Mouse (Mus musculus) ZHBTc4 (cell line): ENCODE measurements around the gene Rcn1.

ENCODE experiments used
- DNase-seq: peaks from one replicate; pipeline ENCODE4 v3.0.0-alpha.2; 2011; ENCODE audit warnings: low read depth, low spot score

The Rcn1 gene

DNA sequence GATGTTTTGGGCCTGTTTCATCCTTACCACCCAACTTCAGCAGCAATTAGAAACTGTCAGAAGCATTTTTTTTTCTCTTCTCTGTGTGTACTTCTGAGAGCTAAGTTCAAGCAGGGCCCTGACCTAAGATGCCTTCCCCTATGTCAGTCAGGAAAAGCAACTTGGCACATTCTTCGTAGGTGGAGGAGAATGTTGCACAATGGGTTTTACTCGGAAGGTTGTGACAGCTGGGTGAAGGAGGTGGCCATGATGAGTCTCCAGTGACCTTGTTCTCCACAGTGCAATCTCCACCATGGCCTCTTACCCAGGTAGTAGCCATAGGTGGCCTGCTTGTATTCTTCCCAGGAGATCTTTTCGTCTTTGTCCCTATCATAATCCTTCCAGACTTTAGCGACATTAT, 4.7 kb downstream of the Rcn1 start:
- DNase-seq: no peak

DNA sequence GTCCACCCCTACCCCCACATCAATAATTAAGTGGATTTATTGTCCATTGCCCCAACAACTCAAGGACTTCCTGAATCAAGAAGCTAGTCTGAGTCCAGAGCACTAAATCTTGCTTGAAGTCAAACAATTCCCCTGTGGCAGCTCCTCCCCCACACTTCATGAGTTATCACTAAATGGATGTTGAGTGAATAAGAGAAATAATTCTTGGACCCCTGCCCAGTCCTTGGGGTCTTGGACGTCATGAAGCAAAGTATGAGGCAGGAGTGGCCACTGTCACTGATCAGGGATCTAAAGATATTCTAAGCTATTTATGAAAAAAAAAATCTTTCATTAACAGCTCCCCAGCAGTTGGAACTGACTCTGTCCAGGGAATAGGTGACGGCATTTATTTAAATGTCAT, 6.6 kb downstream of the Rcn1 start:
- DNase-seq: no peak

DNA sequence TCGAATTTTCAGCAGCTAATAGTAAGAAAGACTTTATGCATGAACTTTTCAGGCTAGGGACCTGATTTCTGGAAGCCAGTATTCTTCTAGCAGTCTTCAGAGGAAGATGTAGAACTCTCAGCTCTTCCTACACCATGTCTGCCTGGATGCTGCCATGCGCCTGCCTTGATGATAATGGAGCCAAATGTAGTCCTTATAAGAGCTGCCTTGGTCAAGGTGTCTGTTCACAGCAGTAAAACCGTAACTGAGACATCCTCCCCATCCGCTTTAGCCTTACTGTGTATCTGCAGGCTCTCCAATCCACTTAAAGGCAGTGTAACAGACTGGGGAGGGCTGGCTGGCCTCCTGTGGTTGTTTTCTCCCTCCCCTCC, 7.7 kb downstream of the Rcn1 start:
- DNase-seq: no peak

DNA sequence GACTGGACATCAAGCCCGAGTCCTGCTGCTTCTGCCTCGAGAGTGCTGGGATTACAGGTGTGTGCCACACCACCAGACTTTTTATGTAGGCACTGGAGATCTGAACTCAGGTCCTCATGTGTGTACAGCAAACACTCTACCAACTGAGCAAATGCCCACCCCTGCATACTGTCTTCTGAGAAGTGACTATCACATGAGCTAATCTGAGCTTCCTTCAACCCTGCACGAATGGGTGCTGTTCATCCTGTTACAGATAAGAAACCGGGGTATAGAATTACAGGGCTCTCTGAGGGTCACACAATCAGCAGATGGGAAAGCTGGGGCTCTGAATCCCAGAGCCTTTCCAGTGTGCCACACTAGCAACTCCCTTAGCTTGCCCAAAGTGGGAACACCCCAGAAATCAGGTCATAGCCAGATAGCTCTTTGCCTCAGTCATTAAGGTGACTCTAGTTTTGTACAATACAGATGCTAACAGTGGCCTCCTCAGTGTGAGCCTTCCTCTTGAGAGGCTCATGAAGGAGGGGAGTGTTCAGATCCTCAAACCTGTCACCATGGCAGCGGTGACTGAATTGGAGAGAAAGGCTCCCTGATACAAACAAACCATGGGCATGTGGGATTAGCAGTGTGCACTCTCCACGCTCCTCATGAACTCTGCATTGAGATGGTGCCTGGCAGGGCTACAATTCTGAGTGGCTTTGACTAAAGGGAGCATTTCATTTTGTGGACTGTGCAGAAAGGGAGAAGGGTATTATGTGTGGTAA, 8.3 kb downstream of the Rcn1 start:
- DNase-seq: no peak

DNA sequence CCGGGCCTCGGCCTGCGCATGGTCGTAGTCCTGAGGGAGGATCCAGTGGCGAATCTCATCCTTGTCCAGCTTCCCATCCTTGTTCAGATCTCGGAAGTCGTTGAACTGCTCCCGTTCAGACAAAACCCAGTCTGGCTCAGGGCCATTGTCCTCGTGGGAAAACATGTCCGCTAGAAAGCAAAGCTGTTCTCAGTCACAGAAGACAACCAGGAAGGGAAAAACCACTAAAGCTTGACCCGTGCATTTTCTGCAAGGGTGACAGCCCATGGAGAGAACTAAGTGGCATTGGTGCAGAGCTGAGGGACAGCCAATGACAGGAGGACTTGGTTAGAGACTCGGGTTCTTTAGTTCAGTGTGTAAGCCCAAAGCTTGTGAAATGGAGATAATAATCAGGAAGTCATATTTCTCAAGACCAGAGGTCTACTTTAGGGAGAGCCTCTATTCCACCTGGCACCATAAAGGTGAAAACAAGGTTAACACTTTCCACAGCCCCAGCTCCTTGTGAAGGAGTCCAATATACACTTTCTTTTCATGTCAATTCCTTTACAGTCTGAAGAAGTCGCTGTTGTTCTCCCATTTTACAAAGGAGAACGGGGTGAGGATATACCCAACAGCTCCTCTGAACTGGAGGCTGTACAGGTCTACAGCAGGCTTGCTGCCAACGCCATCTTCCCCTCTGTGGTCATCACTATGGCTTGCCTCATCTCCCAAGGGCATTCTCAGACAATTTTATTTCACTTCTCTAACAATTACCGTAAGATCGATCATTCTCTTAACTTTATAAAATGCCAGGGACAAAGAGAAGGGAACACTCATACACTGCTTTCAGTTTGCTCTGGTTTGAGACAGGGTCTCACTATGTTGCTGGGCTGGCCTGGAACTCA, 9.9 kb downstream of the Rcn1 start:
- no peak for DNase-seq

DNA sequence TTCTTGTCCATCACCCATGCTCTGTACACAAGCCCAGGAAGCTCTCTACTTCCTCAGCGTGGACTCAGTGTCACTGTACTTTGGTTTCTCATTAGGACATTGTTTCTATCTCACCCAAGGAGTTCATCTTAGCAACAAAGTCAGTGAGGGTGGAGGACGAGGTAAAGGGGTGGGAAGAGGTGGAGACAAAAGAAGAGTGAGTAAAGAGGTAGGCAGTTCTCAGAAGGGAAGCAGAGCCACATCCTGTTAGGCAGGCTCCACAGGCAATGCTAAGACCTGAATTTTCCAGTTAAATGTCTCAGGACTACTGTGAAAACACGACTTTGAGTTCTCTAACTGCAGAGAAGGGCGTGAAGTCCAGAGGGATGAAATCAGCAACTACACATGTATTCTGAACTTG, 12.7 kb downstream of the Rcn1 start:
- no peak for DNase-seq

DNA sequence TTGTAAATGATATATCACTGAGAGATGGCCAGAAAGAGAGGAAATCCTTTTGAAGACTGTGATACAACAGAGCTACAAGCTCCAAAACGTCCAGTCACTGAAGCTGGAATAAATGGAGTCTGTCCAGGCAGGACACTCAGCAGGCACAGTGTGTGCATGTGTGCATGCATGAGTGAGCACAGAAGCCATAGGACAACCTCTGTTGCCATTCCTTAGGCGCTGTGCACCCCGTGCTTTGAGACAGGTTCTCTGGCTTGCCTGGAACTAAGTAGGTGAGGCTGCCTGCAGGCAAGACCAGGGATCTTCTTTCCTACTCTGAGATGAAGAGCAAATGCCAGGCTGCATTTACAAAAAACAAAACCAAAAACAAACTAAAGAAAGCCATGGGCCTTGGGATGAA, 14.1 kb downstream of the Rcn1 start:
- no peak for DNase-seq

DNA sequence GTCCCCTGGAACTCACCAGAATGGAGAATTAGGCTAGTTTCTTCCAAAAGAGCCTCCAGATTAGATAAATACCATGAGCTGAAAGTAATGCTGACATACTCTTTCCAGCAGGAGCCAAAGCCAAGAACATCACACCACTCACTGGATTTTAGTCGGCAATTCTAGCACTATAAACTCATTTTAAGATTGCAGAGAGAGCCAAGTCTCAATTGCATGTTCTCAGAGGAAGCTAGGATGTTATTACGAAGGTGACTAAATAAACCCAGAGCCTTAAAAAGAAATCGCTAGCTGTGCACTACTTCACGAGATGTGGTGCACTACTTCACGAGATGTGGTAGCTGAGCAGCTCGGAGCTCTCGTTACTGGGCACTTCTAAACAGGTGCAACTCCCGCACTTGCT, 16.1 kb downstream of the Rcn1 start:
- no peak for DNase-seq

DNA sequence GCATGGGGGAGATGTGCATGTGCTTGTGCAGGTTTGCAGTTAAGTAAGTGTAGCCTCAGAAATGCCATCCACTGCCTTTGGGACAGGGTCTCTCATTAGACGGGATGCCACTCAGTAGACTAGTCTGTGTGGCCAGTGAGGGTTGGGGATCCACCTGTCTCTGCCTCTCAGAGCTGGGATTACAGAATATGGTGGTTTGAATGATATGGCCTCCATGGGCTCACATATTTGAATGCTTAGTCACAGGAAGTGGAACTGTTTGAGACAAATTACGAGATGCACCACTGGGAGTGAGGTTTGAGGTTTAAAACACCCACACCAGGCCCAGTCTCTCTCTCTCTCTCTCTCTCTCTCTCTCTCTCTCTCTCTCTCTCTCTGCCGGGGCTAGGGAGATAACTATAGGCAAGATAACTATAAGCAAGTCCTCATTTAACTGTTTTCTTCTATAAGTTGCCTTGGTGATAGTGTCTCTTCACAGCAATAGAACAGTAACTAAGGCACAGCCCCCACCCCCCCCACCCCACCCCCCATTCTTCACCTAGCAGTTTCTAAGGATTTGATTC, 18.3 kb downstream of the Rcn1 start:
- no peak for DNase-seq

DNA sequence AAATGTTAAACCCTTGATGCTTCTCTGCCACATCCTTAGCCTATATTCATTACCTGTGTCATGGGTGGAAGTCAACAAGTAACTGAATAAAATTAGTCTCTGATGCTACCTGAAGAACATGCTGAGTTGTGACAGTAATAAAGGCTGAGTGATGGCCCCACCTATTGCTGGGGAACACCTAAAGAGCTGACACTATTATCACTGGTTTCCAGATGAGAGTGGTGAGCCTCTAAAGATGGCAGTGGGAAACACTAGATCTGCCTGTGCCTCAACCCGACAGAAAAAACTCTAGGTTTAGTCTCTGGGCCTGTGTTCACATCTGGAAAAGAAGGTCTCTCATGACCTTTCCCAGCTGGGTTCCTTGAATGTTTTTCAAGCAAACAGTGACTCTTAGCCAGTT, 19.4 kb downstream of the Rcn1 start:
- DNase-seq: no peak

DNA sequence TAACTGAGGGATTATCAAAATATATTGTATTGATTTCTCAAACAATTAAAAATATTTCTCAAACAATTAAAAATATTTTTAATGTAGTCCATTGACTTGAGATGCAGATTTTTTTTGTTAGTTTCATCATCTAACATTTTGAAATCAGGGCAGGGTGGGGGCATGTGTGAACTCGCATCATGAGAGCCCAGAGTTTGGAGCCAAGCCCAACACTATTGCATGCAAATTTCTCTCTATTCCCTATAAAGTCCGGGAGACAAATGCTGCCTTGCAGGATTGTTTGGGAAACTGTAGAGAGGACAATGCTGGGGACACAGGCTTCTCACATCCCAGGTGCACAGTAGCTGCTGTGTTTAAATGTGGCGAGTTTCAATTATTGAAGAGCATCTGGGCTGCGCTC, 23.4 kb downstream of the Rcn1 start:
- no peak for DNase-seq

DNA sequence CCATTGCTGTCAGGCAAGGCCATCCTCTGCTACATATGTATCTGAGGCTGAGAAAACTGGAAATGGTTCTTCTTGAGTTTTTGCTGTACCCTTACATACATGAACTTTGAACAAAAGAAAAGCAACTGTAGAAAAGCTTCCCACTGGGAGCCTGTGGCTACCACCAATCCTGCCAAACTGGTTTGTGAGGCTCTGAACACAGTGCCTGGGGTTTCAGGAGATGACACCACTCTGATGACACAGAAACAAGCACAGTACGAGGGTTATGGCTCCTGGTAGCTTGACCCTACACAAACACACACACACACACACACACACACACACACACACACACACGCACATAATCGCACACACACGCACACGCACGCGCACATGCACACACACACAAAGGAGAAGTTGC, 23.9 kb downstream of the Rcn1 start:
- DNase-seq: no peak

DNA sequence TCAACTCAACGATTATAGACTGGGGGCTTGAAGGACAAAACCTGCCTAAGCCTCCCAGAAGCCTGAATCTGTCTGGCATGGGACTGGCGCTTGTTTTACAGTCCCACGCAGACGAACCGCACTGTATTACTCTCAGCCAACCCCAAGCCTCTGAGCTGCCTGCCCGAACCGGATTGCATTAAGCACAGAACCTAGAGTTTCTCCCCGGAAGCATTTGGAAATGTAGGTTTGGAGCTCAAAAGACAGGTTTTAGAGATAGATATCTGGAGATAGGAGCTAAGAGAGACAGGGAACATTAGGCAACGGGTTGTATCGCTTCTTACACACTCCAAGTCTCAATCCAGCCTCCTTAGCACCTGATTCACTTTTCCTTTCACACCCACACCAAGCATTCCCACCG, 25.5 kb downstream of the Rcn1 start:
- DNase-seq: no peak

DNA sequence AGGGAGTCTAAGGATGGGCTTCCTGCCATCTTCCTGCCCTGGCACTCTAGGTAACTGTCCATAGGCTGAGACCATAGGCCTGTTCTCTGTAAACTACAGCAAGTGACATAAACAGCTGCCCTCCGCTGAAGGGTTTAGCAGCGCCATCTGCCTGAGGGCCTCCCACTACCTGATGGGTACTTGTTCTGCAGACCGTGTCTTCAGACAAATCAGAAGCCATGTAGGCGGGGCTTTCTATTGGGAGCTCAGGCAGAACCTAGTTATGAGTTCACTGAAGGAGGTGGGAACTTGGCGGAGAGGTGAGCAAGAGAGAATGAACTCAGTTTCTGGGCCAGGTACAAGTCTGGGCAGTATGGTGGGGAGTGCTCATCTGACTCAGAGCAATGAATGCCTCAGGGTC, 26.4 kb downstream of the Rcn1 start:
- peak; percentile 36 for DNase-seq

DNA sequence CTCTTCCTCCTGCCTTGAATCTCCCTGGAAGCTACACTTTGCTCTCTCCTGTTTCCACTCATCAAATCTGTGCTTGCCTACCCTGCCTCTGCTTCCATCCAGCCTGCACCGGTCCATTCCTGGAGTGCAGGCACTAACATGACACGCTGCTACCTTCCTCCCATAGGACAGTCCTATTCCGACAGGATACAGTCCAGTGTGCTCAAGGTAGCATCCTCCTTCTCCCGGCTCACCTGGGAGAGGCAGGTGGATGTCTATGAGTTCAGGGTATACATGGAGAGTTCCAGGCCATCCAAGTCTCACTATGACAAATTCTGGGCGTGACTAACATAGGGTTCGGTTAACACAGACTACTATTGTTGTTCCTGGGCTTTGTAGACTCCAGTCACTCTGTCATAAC, 27.0 kb downstream of the Rcn1 start:
- no peak for DNase-seq

DNA sequence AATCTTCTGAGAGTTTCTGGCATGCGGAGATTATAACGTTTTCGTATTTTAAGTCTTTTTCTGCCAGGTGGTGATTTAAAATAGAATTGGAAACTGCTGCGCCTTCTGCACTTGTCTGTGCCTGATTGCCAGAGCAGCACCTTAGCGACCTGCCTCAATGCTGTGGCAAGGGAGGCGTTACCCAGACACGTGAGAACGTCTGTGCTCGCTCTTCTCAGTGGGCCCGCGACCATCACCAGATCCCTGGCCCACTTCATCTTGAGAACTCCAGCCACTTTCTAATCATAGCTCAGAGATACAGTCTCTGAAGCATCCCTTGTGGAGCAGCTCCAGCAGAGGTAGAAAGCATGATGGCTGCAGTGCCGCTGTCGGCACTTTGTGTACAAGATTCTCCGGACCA, 28.4 kb downstream of the Rcn1 start:
- DNase-seq: peak; percentile 25

DNA sequence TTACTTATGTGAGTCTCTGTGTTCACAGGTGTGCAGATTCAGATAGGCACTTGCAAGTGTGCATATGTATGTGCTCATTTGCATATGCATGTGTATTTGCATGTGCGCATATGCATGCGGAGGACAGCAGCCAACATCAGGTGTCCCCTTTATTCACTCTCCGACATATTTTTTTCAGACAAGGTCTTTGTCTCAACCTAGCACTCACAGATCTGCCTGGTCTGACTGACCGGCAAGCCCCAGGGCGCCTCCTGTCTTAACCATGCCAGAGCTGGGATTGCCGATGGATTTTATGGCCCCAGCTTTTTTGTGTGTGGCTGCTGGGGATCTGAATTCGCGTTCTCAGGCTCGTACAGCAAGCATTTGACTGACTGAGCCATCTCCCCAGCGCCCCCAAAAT, 28.9 kb downstream of the Rcn1 start:
- DNase-seq: peak; percentile 61

DNA sequence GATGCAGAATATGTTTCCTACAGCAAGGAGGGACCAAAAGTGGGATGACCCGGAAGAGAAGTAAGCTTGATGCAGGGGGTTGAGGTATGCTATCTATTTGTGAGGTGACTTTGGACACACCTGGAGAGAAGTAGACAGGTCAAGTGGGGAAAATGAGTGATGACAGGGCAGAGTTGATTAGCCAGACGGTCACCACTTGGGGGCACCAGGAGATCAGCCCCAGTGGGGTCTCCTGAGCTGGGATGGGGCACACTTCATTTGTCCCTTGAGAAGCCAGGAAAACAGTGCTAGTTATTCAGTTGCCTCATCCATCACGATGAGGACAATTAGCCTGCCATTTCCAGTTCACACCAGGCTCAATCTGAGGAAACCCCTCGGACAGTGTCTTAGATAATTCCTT, 31.5 kb downstream of the Rcn1 start:
- DNase-seq: no peak

DNA sequence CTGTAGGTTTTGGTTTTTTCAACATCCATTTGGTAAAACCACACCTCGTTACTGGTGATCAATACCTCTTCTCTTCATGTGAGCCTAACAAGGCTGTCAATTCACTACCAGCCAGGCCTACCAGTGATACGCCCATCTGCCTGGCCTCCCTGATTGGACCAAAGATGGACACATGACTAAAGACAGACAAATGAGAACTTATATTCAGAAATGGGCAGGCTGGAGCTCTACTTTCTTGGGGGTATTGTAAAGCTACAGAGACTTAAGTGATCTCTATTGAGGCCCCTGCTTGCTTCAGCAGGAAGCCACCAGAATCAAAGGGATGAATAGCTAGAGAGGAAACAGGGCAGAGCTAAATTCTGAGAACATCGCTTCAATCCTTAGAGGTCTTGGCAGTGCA, 41.1 kb downstream of the Rcn1 start:
- no peak for DNase-seq

DNA sequence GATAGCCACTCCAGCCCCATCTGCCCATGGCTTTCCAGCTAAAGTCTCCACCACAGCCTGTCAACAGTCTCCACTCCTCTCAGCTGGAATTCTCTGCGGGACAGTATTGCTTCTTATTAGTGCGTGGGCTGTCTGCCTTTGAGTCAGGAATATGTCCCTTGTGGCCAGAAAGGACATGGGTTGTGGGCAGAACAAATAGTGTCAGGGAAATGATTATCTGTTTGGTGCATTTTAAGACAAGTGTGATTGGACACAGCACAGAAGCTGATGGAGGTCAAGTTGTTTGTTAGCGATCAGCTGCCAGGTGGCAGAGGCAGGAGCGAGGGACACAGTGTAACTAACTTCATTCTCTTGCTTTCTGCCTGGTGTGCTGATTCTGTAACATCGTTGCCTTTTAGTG, 42.3 kb downstream of the Rcn1 start:
- no peak for DNase-seq

DNA sequence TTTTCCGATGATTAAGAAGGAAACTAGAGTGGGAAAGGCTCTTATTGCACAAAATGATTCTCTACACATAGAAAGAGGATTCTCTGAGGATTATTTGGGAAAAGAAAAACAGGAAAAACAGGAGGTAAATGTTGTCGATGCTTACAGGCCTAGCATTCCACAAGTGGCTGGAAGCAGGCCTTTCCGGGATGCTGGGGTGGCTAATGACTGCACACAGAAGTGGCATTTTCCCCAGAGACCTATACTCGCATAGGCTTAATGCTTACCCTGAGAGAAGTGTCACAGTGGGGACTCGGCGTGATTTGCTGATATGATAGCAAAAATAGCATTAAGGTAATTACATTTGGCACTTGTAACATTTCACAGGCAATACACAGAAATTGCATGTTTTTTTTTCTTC, 50.2 kb downstream of the Rcn1 start:
- DNase-seq: no peak

DNA sequence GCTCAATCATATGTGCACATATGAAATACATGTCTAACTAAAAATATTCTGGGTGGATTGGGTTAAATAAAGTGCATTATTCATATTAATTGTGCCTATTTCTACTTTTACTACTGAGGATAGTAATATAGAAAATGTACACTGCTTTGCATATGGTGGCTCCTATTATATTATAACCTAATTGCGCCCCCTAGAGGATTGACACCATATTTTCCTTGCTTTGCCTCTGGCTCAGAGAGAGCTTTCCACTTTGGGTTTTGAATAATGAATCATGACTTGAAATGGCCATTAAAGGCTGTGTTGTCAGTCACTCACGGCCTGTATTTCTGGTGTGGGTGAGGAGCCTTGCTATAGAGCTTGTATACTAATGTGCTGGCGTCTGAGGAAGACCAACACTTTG, 59.1 kb downstream of the Rcn1 start:
- peak; percentile 28 for DNase-seq
